In genomic region chr11:121789566-121789965, GRCm38 (mm10) we compare ENCODE assay signal across 30 mouse cellular contexts. TPM values are rescaled to one million over a fixed set of nuclear protein-coding genes. Genes with fewer than 3 reads are reported as not detected.
A peak's percentile ranks its signal among the peaks of the same experiment; 100 is the strongest.
DNase-seq lines count a peak whose midpoint lies in the region; ATAC-seq and TF ChIP-seq lines count a peak whose summit lies in the region.
"Had no signal": no experiment of that assay in that cellular context is flagged by ENCODE, and none has a peak within 500 bp of the region (broad histone marks: within the 10 kb centered on the region; RNA-seq: fewer than 3 reads in every experiment).

No protein-coding gene starts in this region.

- no peak for DNase-seq in gastrocnemius, adult 2 months
- DNase-seq in gastrocnemius, adult 8-10 months (ENCODE audit: low spot score in 2 of 2), result no peak
- DNase-seq in MEL (ENCODE audit: low read depth, low spot score), result peak; percentile 20
- peak; percentile 9 for DNase-seq in stomach, postnatal 0 days (ENCODE audit: low spot score)
- DNase-seq in cerebellum, adult 9-11 months, result no peak
- DNase-seq: adrenal gland, adult 2 months; adrenal gland, postnatal 14 days; cerebellum, adult 11-12 months; cerebellum, adult 8-10 months; cerebellum, postnatal 14 days; forebrain, postnatal 0 days; gastrocnemius, postnatal 10 days; gastrocnemius, postnatal 36 days; heart, adult 18-20 months; heart, postnatal 14 days had no signal

- intact Hi-C loops in gastrocnemius, adult 2 months (cut with DNase I), result no loop called here

- no peak for TF ChIP-seq POLR2A in MEL (IDR thresholded peaks at IDR 0.05; ENCODE audit: control insufficient read depth in 1 of 2, insufficient read depth in 1 of 2, low read depth in 1 of 2, low read length in 2 of 2, poor library complexity in 1 of 2)

- no peak for TF ChIP-seq EP300 in MEL (IDR thresholded peaks at IDR 0.05; ENCODE audit: low read depth in 1 of 2, low read length in 2 of 2)
- no peak for TF ChIP-seq EP300 in stomach, postnatal 0 days (optimal IDR thresholded peaks at IDR 0.05)

- H3K4me3 ChIP-seq in gastrocnemius, adult 2 months, result no peak overlapping the region
- H3K4me3 ChIP-seq in MEL (ENCODE audit: control insufficient read depth in 1 of 2, insufficient read depth in 1 of 2, low read depth in 2 of 2, low read length in 2 of 2), result no peak overlapping the region
- H3K4me3 ChIP-seq in stomach, postnatal 0 days (ENCODE audit: low read depth, low read length), result no peak overlapping the region
- H3K4me3 ChIP-seq: heart, embryonic 10.5 days; heart, embryonic 13.5 days; hindbrain, embryonic 10.5 days; hindbrain, embryonic 13.5 days; intestine, embryonic 15.5 days had no signal

- no peak overlapping the region for H3K9ac ChIP-seq in MEL (ENCODE audit: control insufficient read depth, low read depth, low read length, poor library complexity, severe bottlenecking)
- H3K9ac ChIP-seq in stomach, postnatal 0 days (ENCODE audit: low read length), result no peak overlapping the region
- H3K9ac ChIP-seq: forebrain, postnatal 0 days; heart, embryonic 13.5 days; hindbrain, embryonic 13.5 days; intestine, embryonic 15.5 days had no signal

- peak overlapping the region; percentile 82 for H3K27ac ChIP-seq in gastrocnemius, adult 2 months
- no peak overlapping the region for H3K27ac ChIP-seq in MEL (ENCODE audit: control insufficient read depth, low read depth, low read length)
- no peak overlapping the region for H3K27ac ChIP-seq in stomach, postnatal 0 days (replicated peaks)
- H3K27ac ChIP-seq: heart, embryonic 10.5 days; heart, embryonic 13.5 days; hindbrain, embryonic 10.5 days; hindbrain, embryonic 13.5 days; intestine, embryonic 15.5 days had no signal

- H3K4me1 ChIP-seq in MEL (ENCODE audit: control insufficient read depth in 1 of 2, insufficient read depth in 2 of 2, low read length in 2 of 2), result no peaks in the 10 kb centered on the region
- H3K4me1 ChIP-seq in stomach, postnatal 0 days (replicated peaks; ENCODE audit: control insufficient read depth, insufficient read depth), result no peaks in the 10 kb centered on the region

- 63% methylated on average over 3 of the region's 3 CpGs for WGBS in stomach, postnatal 0 days

- no peak for TF ChIP-seq CTCF in gastrocnemius, adult 2 months (IDR thresholded peaks at IDR 0.05)
- no peak for TF ChIP-seq CTCF in MEL (IDR thresholded peaks at IDR 0.05 in 2 of 3, conservative IDR thresholded peaks at IDR 0.05 in 1 of 3; ENCODE audit: control insufficient read depth in 1 of 3, insufficient read depth in 1 of 3, low read depth in 2 of 3, low read length in 3 of 3, poor library complexity in 1 of 3, severe bottlenecking in 1 of 3)
- no peak for TF ChIP-seq CTCF in stomach, postnatal 0 days (IDR thresholded peaks at IDR 0.05; ENCODE audit: low read depth)

- no peaks in the 10 kb centered on the region for H3K79me2 ChIP-seq in MEL (ENCODE audit: control insufficient read depth, insufficient read depth, low read length, poor library complexity)

- no peak overlapping the region for H3K4me2 ChIP-seq in stomach, postnatal 0 days (replicated peaks; ENCODE audit: low read depth)
- H3K4me2 ChIP-seq: heart, embryonic 13.5 days; hindbrain, embryonic 13.5 days; intestine, embryonic 15.5 days had no signal

- ATAC-seq in megakaryocyte, adult 5-6 weeks (ENCODE audit: poor library complexity, severe bottlenecking), result peak; percentile 48
- no peak for ATAC-seq in stomach, postnatal 0 days (ENCODE audit: low FRiP score, low TSS enrichment)
- no peak for ATAC-seq in activated CD4-positive, CD25-positive, alpha-beta regulatory T cell, adult 4 months
- ATAC-seq: forebrain, embryonic 14.5 days; forebrain, postnatal 0 days; hindbrain, embryonic 16.5 days; intestine, embryonic 15.5 days; Patski had no signal

- no peaks in the 10 kb centered on the region for H3K9me3 ChIP-seq in MEL (replicated peaks; ENCODE audit: insufficient read depth, low read length)
- H3K9me3 ChIP-seq in stomach, postnatal 0 days (ENCODE audit: control insufficient read depth, low read length), result no peaks in the 10 kb centered on the region
- H3K9me3 ChIP-seq: heart, embryonic 10.5 days; heart, embryonic 13.5 days; hindbrain, embryonic 10.5 days; hindbrain, embryonic 13.5 days; intestine, embryonic 15.5 days had no signal

- TF ChIP-seq RAD21 in MEL (IDR thresholded peaks at IDR 0.05; ENCODE audit: low read depth, low read length), result no peak

- H3K27me3 ChIP-seq in MEL (ENCODE audit: control insufficient read depth in 1 of 2, insufficient read depth in 2 of 2, low read length in 2 of 2), result peaks cover 0 to 7% of the 10 kb centered on the region in 2 experiments; a peak in 1 of 4 replicates
- no peaks in the 10 kb centered on the region for H3K27me3 ChIP-seq in stomach, postnatal 0 days (ENCODE audit: control insufficient read depth, insufficient read depth, low read length)
- H3K27me3 ChIP-seq: heart, embryonic 13.5 days; hindbrain, embryonic 13.5 days; intestine, embryonic 15.5 days; Patski had no signal

- no peaks in the 10 kb centered on the region for H3K36me3 ChIP-seq in MEL (ENCODE audit: control insufficient read depth in 1 of 2, insufficient read depth in 2 of 2, low read length in 2 of 2)
- H3K36me3 ChIP-seq in stomach, postnatal 0 days (ENCODE audit: control insufficient read depth, insufficient read depth, low read length), result no peaks in the 10 kb centered on the region
- H3K36me3 ChIP-seq: heart, embryonic 10.5 days; heart, embryonic 13.5 days; hindbrain, embryonic 10.5 days; hindbrain, embryonic 13.5 days; intestine, embryonic 15.5 days had no signal

TF ChIP-seq in MEL, 35 proteins besides CTCF, POLR2A, EP300 and RAD21:
- TF ChIP-seq MAZ (IDR thresholded peaks at IDR 0.05; ENCODE audit: low read depth, low read length) (no peak), RCOR1 (IDR thresholded peaks at IDR 0.05; ENCODE audit: low read depth, low read length) (no peak), MAFK (IDR thresholded peaks at IDR 0.05; ENCODE audit: borderline replicate concordance, low read depth, low read length) (no peak), USF2 (IDR thresholded peaks at IDR 0.05; ENCODE audit: borderline replicate concordance in 1 of 2, insufficient read depth in 1 of 2, low read depth in 1 of 2, low read length in 2 of 2) (no peak), MXI1 (IDR thresholded peaks at IDR 0.05; ENCODE audit: low read depth, low read length) (no peak), TBP (IDR thresholded peaks at IDR 0.05; ENCODE audit: low read depth, low read length) (no peak), GATA1 (IDR thresholded peaks at IDR 0.05; ENCODE audit: low read depth, low read length) (no peak), SIN3A (IDR thresholded peaks at IDR 0.05; ENCODE audit: low read length) (no peak), E2F4 (IDR thresholded peaks at IDR 0.05; ENCODE audit: borderline replicate concordance, low read depth, low read length) (no peak)
TF ChIP-seq in MEL: peak in this region for 0.

RNA-seq across cellular contexts. Expression of gene Ptchd3, which starts 40.5 kb away (rescaled TPM):
- total RNA-seq in gastrocnemius, adult 2 months (2021), result not detected
- total RNA-seq in gastrocnemius, adult 8-10 months (2022), result not detected
- not detected in 2 replicates for total RNA-seq in MEL (2012; rRNA removed)
- polyA plus RNA-seq in MEL (2012; ENCODE audit: insufficient read depth in 1 of 2, insufficient read length in 2 of 2, low read depth in 1 of 2, low replicate concordance in 2 of 2, missing spikeins in 1 of 2), result not detected
- total RNA-seq in megakaryocyte, adult 5-6 weeks (2015), result not detected in 2 replicates
- total RNA-seq in megakaryocyte, adult 5-6 weeks (2017), result not detected in 2 replicates
- 0.05 TPM in 1 of 2 replicates, not detected in the other for polyA plus RNA-seq in stomach, postnatal 0 days (2015; fragmentation: Nextera tagmentation; extraction: Ambion mirVana)
- not detected for polyA plus RNA-seq in activated CD4-positive, CD25-positive, alpha-beta regulatory T cell, adult 4 months (2017; shearing (Covaris generic))
- total RNA-seq: adrenal gland, adult 2 months; adrenal gland, postnatal 14 days; adrenal gland, postnatal 4 days; forebrain, postnatal 0 days; gastrocnemius, postnatal 10 days; gastrocnemius, postnatal 36 days had no signal
- polyA plus RNA-seq: adrenal gland, adult 2 months; embryonic facial prominence, embryonic 11.5 days; embryonic facial prominence, embryonic 14.5 days; forebrain, embryonic 11.5 days; forebrain, embryonic 14.5 days; forebrain, postnatal 0 days; frontal cortex, adult 2 months; heart, embryonic 10.5 days; hindbrain, embryonic 13.5 days; hindbrain, embryonic 16.5 days; intestine, embryonic 15.5 days; Patski had no signal

Comparison
In these comparisons a context has a peak if more than half of its experiments do, and no peak if none do; other contexts are left out.
1. DNase-seq: peak in MEL (single experiment) and stomach, postnatal 0 days (single experiment); none in gastrocnemius, adult 2 months (single experiment), gastrocnemius, adult 8-10 months (0 of 2) and cerebellum, adult 9-11 months (single experiment).